Mouse (Mus musculus): ENCODE results near the gene Supt20. TPM values are rescaled to one million over a fixed set of nuclear protein-coding genes. Genes with fewer than 3 reads are reported as not detected.
A peak's percentile ranks its signal among the peaks of the same experiment; 100 is the strongest.

The Supt20 gene
- total RNA-seq (2021), result 10 to 100 TPM in 1 of 2 experiments, 1 to 10 TPM in 1; 9.5 to 13.3 TPM
- long read RNA-seq, experiment 1, partial matches to known transcripts, result 4 of 19 reads
- long read RNA-seq, experiment 1, other reads (novel, unspliced or antisense), result 15 of 19 reads
- long read RNA-seq, experiment 2, partial matches to known transcripts, result 0 of 14 reads
- long read RNA-seq, experiment 2, other reads (novel, unspliced or antisense), result 14 of 14 reads

GRCm38 (mm10) chr3:54692202-54693055 is at the start of gene Supt20:
Supt20 (plus strand) TSS chr3:54692807.
- H3K4me3 ChIP-seq, result peak within 1 kb of the TSS; percentile 85
- TF ChIP-seq CTCF (IDR thresholded peaks at IDR 0.05), result no peak
- peak within 1 kb of the TSS; percentile 94 for H3K27ac ChIP-seq
- peak; percentile 95 for DNase-seq
- intact Hi-C loops (cut with DNase I), result no loop called here

GRCm38 (mm10) chr3:54642851-54643250 is 49.8 kb upstream of the Supt20 start:
- no peak for DNase-seq
- no peak for TF ChIP-seq CTCF (IDR thresholded peaks at IDR 0.05)
- Histone ChIP-seq H3K4me3 (no peak overlapping the region), H3K27ac (no peak overlapping the region)
- intact Hi-C loops (cut with DNase I), result no loop called here

GRCm38 (mm10) chr3:54647583-54647982 is 45.0 kb upstream of the Supt20 start:
- no peak overlapping the region for H3K4me3 ChIP-seq
- peak overlapping the region; percentile 38; the same call in 1 of the 2 replicates for H3K27ac ChIP-seq
- TF ChIP-seq CTCF (IDR thresholded peaks at IDR 0.05), result no peak
- DNase-seq, result no peak
- intact Hi-C loops (cut with DNase I), result no loop called here

- H3K4me3 ChIP-seq, result no peak overlapping the region
- intact Hi-C loops (cut with DNase I), result no loop called here
- no peak overlapping the region for H3K27ac ChIP-seq
- no peak for DNase-seq
- TF ChIP-seq CTCF (IDR thresholded peaks at IDR 0.05), result no peak
Observed at GRCm38 (mm10) chr3:54651576-54651975, 41.0 kb upstream of the Supt20 start.

GRCm38 (mm10) chr3:54654169-54654568 is 38.4 kb upstream of the Supt20 start:
- TF ChIP-seq CTCF (IDR thresholded peaks at IDR 0.05), result no peak
- H3K27ac ChIP-seq, result no peak overlapping the region
- no peak overlapping the region for H3K4me3 ChIP-seq
- DNase-seq, result no peak
- intact Hi-C loops (cut with DNase I), result no loop called here

GRCm38 (mm10) chr3:54657090-54657489 is 35.5 kb upstream of the Supt20 start:
- no peak for DNase-seq
- no peak for TF ChIP-seq CTCF (IDR thresholded peaks at IDR 0.05)
- intact Hi-C loops (cut with DNase I), result no loop called here
- no peak overlapping the region for H3K27ac ChIP-seq
- no peak overlapping the region for H3K4me3 ChIP-seq

- TF ChIP-seq CTCF (IDR thresholded peaks at IDR 0.05), result no peak
- intact Hi-C loops (cut with DNase I), result no loop called here
- no peak overlapping the region for H3K4me3 ChIP-seq
- DNase-seq, result no peak
- H3K27ac ChIP-seq, result no peak overlapping the region
Observed at GRCm38 (mm10) chr3:54657888-54658626, 34.5 kb upstream of the Supt20 start.

GRCm38 (mm10) chr3:54659736-54660135 is 32.9 kb upstream of the Supt20 start:
- intact Hi-C loops (cut with DNase I), result no loop called here
- Histone ChIP-seq H3K4me3 (no peak overlapping the region), H3K27ac (no peak overlapping the region)
- DNase-seq, result no peak
- no peak for TF ChIP-seq CTCF (IDR thresholded peaks at IDR 0.05)

- intact Hi-C loops (cut with DNase I), result no loop called here
- DNase-seq, result no peak
- H3K4me3 ChIP-seq, result no peak overlapping the region
- peak; percentile 47 for TF ChIP-seq CTCF (IDR thresholded peaks at IDR 0.05)
- no peak overlapping the region for H3K27ac ChIP-seq
Observed at GRCm38 (mm10) chr3:54662411-54662810, 30.2 kb upstream of the Supt20 start.

GRCm38 (mm10) chr3:54668141-54668540 is 24.5 kb upstream of the Supt20 start:
- TF ChIP-seq CTCF (IDR thresholded peaks at IDR 0.05), result no peak
- H3K4me3 ChIP-seq, result no peak overlapping the region
- intact Hi-C loops (cut with DNase I), result no loop called here
- DNase-seq, result no peak
- no peak overlapping the region for H3K27ac ChIP-seq

GRCm38 (mm10) chr3:54668722-54669121 is 23.9 kb upstream of the Supt20 start:
- DNase-seq, result no peak
- no peak for TF ChIP-seq CTCF (IDR thresholded peaks at IDR 0.05)
- H3K4me3 ChIP-seq, result no peak overlapping the region
- intact Hi-C loops (cut with DNase I), result no loop called here
- no peak overlapping the region for H3K27ac ChIP-seq

GRCm38 (mm10) chr3:54669559-54669958 is 23.0 kb upstream of the Supt20 start:
- no peak for DNase-seq
- H3K27ac ChIP-seq, result no peak overlapping the region
- intact Hi-C loops (cut with DNase I), result no loop called here
- TF ChIP-seq CTCF (IDR thresholded peaks at IDR 0.05), result no peak
- H3K4me3 ChIP-seq, result no peak overlapping the region

GRCm38 (mm10) chr3:54672111-54672510 is 20.5 kb upstream of the Supt20 start:
- intact Hi-C loops (cut with DNase I), result loop anchor here (1.0 kb wide), 1 partner anchor 314 kb away; no protein-coding TSS in a partner anchor
- H3K4me3 ChIP-seq, result no peak overlapping the region
- TF ChIP-seq CTCF (IDR thresholded peaks at IDR 0.05), result no peak
- no peak overlapping the region for H3K27ac ChIP-seq
- no peak for DNase-seq

Data from gastrocnemius, adult 2 months (tissue).